Mouse (Mus musculus): ENCODE results near the gene Fsd1. TPM values are rescaled to one million over a fixed set of nuclear protein-coding genes. Genes with fewer than 3 reads are reported as not detected.
A peak's percentile ranks its signal among the peaks of the same experiment; 100 is the strongest.

The Fsd1 gene
- polyA plus RNA-seq, 1 experiment from 2014 or later = 99.5 TPM

DNA sequence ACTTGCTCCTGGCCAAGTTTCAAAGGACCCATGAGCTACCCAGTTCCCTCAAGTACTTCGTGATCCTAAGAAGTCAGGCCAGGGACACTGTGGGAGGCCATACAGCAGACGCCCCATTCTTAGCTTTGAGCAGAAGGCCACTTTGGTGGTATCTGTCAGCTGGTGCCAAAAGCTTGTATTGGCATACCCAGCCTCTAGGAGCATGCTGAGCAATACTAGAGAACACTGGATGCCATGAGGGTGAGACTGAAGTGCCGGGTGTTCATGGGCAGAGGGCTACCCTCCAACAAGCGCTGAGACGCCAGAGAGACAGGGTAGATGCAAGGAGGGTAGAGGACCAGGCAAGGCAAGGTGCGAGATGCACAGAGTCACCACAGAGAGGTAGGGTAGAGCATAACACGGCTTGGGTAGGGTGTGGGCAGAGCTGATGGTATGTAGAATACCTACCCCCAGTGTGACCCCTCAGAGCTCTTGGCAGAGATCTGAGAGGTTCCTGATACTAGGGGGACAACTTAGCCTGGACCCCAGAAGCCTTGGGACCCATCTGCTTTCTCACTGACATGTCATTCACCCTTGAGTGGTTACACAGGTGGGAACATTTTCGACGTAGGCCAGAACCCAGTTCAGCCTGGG is 44.0 kb downstream of the Fsd1 start:
- Histone ChIP-seq H3K27me3 (ENCODE audit: insufficient read depth, poor library complexity, severe bottlenecking) (no peaks in the 10 kb centered on the region), H3K27ac (no peak overlapping the region), H3K4me3 (no peak overlapping the region), H3K9me3 (no peaks in the 10 kb centered on the region), H3K4me1 (replicated peaks) (peaks cover 27% of the 10 kb centered on the region), H3K36me3 (peaks cover 92% of the 10 kb centered on the region)
- DNase-seq (ENCODE audit: low spot score) = no peak
- WGBS = 94% methylated on average over 9 of the region's 9 CpGs

DNA sequence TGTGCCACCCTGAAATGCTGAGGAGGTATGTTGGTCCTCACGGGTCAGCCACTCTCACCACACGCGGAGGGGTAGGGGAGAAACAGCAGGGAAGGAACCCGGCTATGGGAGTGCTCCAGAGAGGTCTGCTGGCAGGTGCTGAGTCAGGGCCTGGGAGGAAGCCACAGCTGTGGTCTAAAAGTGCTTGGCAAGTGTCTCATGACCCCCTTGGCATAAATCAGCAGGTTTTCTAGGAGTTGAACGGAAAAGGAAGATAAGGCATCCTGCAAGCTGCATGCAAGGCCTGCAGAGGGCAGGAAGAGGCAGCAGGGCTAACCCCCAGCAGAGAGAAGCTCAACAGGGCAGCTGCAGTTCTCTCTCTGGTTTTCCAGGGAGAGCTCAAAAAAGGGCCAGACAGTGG is 44.6 kb downstream of the Fsd1 start:
- no peaks in the 10 kb centered on the region for H3K27me3 ChIP-seq (ENCODE audit: insufficient read depth, poor library complexity, severe bottlenecking)
- whole genome bisulfite sequencing = 69% methylated on average over 5 of the region's 5 CpGs
- H3K27ac ChIP-seq = no peak overlapping the region
- H3K4me1 ChIP-seq (replicated peaks) = peaks cover 31% of the 10 kb centered on the region
- no peak overlapping the region for H3K4me3 ChIP-seq
- no peaks in the 10 kb centered on the region for H3K9me3 ChIP-seq
- no peak for DNase-seq (ENCODE audit: low spot score)
- peaks cover 90% of the 10 kb centered on the region for H3K36me3 ChIP-seq

DNA sequence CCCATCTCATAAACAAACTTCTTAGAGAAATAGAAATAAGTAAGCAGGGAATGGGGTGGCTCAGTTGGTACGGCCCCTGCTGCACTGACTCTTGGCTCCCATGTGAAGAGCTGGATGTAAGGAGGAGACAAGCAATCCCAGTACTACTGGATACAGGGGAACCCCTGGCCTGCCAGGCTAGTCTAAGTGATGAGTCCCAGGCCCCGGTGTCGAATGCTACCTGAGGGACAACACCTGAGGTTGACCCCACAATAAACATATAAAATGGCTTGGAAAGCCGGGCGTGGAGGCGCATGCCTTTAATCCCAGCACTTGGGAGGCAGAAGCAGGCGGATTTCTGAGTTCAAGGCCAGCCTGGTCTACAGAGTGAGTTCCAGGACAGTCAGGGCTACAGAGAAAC is 45.1 kb downstream of the Fsd1 start:
- Histone ChIP-seq H3K9me3 (no peaks in the 10 kb centered on the region), H3K27me3 (ENCODE audit: insufficient read depth, poor library complexity, severe bottlenecking) (no peaks in the 10 kb centered on the region), H3K27ac (no peak overlapping the region), H3K4me3 (no peak overlapping the region), H3K36me3 (peaks cover 85% of the 10 kb centered on the region), H3K4me1 (replicated peaks) (peaks cover 31% of the 10 kb centered on the region)
- no peak for DNase-seq (ENCODE audit: low spot score)
- 95% methylated on average over 7 of the region's 7 CpGs for WGBS

DNA sequence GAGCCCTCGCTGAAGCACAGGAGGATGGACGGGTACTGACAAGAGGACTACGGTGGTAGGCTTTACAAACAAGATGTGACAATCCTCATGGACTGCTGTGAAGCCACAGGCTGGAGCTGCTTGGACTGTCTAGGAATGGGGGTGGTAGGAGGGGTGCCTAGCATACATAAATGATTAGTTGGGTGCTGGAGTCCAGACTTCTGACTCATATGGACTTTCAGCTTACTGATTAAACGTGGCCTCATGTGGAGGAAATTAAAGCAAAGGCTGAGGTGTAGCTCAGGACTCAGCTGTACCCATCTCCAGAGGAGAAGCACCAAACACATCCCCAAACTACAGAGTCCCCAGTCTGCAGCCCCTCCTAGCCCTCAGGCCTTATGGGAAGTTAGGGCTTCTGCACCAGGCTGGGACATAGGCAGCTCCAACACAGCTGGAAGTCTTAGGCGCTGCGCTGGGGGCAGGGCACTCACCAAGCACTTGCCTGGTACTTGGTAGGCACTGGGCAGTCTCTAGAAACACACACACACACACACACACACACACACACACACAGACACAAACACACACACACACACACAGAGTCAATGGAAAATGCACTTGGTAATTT is 45.9 kb downstream of the Fsd1 start:
- Histone ChIP-seq H3K9me3 (no peaks in the 10 kb centered on the region), H3K4me1 (replicated peaks) (peaks cover 31% of the 10 kb centered on the region), H3K27ac (no peak overlapping the region), H3K36me3 (peaks cover 77% of the 10 kb centered on the region), H3K4me3 (no peak overlapping the region), H3K27me3 (ENCODE audit: insufficient read depth, poor library complexity, severe bottlenecking) (no peaks in the 10 kb centered on the region)
- WGBS = 78% methylated on average over 6 of the region's 6 CpGs
- DNase-seq (ENCODE audit: low spot score) = no peak

DNA sequence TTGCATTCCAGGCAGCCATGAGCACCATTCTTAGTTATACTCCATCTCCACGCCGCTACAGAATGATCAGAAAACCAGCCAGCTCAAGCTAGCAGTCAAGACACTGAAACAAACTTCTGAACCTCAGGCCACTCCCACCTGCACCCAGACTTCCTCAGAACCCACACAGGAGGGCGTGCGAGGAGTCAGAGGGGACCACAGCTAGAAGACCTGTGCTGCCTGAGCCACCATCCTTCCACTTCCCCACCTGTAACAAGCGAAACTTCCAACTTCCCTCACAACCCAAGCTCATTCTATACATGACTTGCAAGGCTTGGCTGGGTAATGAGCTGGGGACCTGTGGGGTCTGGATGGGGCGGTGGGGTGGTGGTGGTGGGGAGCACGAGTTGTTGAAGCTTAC is 46.5 kb downstream of the Fsd1 start:
- H3K9me3 ChIP-seq = no peaks in the 10 kb centered on the region
- H3K27me3 ChIP-seq (ENCODE audit: insufficient read depth, poor library complexity, severe bottlenecking) = no peaks in the 10 kb centered on the region
- H3K36me3 ChIP-seq = peaks cover 71% of the 10 kb centered on the region
- no peak for DNase-seq (ENCODE audit: low spot score)
- H3K27ac ChIP-seq = no peak overlapping the region
- WGBS = 81% methylated on average over 7 of the region's 7 CpGs
- peaks cover 31% of the 10 kb centered on the region for H3K4me1 ChIP-seq (replicated peaks)
- H3K4me3 ChIP-seq = no peak overlapping the region

DNA sequence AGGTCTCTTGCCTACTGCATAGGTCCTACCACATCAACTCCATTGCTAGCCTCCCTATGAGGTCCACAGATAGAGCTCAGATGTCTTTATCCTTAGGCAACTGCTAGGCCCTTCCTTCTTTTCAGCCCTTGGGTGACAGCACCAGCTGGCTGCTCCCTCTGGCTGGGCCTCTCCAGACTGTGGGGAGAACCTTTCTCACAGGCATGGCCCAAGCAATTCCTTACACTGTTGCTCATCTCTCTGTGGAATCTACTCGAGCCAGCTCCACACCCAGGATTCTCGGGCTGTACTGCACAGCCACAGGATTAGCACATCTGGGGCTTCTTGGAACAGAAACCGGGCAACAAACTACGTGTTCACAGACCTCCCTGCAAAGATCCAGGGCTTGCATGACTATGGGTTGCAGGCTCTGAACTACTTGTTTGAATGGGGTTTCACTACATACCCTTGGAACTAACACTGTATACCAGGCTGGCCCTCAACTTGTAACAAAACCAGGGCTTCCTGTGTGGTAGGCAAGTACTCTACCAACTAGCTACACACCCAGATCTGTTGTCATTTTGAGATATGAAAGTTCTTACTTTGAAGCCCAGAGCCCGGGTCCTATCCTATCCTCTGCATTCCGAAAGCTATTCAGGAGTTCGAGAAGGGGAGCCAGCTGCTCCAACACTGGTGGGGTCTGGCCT is 47.9 kb downstream of the Fsd1 start:
- 94% methylated on average over 7 of the region's 7 CpGs for WGBS
- no peak overlapping the region for H3K27ac ChIP-seq
- no peak for DNase-seq (ENCODE audit: low spot score)
- 0 out of 2 replicates have a peak overlapping the region, but pooled peaks have one; percentile 9 for H3K4me3 ChIP-seq
- peaks cover 57% of the 10 kb centered on the region for H3K36me3 ChIP-seq
- peaks cover 31% of the 10 kb centered on the region for H3K4me1 ChIP-seq (replicated peaks)
- H3K27me3 ChIP-seq (ENCODE audit: insufficient read depth, poor library complexity, severe bottlenecking) = no peaks in the 10 kb centered on the region
- H3K9me3 ChIP-seq = no peaks in the 10 kb centered on the region

DNA sequence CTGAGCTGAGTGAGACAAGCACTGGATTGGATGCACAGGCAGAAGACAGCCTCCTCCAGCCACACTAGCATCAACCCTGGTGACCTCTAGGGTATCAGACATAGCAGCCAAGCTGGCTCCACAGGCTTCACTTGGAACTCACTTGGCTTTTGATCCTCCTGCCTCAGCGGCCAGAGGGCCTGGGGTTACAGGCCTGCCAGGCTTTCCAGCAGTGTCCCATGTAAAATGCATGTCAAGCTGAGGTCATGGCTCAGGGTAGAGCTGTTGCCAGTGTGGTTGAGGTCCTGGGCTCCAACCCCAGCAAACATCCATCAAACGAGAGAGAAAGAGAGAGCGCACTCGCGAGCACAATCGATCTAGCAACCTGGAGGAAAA is 48.4 kb downstream of the Fsd1 start:
- no peaks in the 10 kb centered on the region for H3K27me3 ChIP-seq (ENCODE audit: insufficient read depth, poor library complexity, severe bottlenecking)
- peak overlapping the region; percentile 86 for H3K4me3 ChIP-seq
- H3K9me3 ChIP-seq = no peaks in the 10 kb centered on the region
- H3K27ac ChIP-seq = no peak overlapping the region
- DNase-seq (ENCODE audit: low spot score) = no peak
- peaks cover 31% of the 10 kb centered on the region for H3K4me1 ChIP-seq (replicated peaks)
- 93% methylated on average over 6 of the region's 6 CpGs for WGBS
- peaks cover 52% of the 10 kb centered on the region for H3K36me3 ChIP-seq

DNA sequence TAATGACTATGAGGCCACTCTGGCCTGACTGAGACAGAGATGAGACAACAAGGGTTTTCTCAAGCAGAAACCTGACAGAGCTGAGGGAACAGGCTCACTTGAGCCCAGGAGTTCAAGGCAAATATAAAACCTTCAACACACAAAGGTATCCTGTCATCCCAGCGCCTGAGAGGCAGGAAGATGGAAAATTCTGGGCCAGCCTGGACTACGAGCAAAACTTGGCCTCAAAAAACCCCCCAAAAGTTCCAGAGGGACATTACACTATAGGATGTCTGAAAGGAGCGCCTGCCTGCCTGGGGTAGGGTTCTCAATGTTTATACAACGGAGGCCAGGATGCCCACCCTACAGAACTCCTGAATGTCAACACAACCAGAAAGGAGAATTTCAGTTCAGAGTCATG is 48.9 kb downstream of the Fsd1 start:
- no peak for DNase-seq (ENCODE audit: low spot score)
- H3K36me3 ChIP-seq = peaks cover 47% of the 10 kb centered on the region
- no peak overlapping the region for H3K27ac ChIP-seq
- no peaks in the 10 kb centered on the region for H3K27me3 ChIP-seq (ENCODE audit: insufficient read depth, poor library complexity, severe bottlenecking)
- WGBS = 83% methylated on average over 4 of the region's 4 CpGs
- peaks cover 31% of the 10 kb centered on the region for H3K4me1 ChIP-seq (replicated peaks)
- H3K4me3 ChIP-seq = peak overlapping the region; percentile 86
- no peaks in the 10 kb centered on the region for H3K9me3 ChIP-seq

DNA sequence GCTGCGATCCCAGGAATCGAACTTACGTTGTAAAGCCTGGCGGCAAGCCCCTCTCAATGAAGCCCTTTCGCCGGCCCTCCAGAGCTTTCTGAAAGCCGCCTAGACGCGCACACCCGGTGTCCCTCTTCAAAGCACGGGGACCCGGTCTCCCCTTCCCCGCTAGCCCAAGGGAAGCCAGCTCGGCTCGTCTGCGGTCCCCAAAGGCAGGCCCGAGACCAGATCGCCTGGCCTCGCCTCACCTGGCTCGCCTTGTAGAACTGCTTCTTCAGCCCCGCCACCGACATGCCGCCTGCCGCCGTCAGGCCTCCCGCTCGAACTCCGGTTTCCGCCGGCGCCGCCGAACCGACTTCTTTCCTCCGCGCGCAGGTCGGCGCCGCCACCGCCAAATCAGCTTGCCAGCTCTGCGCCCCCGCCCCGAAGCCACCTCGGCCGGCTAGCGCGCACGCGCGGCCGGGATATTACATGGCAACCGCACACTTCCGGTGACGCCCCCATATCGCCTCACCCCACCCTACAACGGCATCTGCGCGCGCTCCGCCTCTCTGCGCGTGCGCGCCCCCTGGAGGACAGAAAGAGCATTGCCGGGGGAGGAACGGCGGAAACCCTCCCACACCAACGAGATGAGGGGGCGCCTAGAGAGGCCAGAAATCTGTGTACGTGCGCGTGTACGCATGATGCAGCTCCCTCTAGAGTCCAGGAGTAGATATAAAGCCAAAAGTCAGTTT is 50.0 kb downstream of the Fsd1 start, which contains the start of gene Sh3gl1:
Sh3gl1 (minus strand) TSS at position 460 of the 725 bp plus-strand sequence.
- peaks cover 36% of the 10 kb centered on the region for H3K36me3 ChIP-seq
- peak; percentile 99 for DNase-seq (ENCODE audit: low spot score)
- no peaks in the 10 kb centered on the region for H3K27me3 ChIP-seq (ENCODE audit: insufficient read depth, poor library complexity, severe bottlenecking)
- H3K27ac ChIP-seq = peak within 1 kb of the TSS; percentile 96
- H3K4me3 ChIP-seq = peak within 1 kb of the TSS; percentile 86
- no peaks in the 10 kb centered on the region for H3K9me3 ChIP-seq
- peaks cover 41% of the 10 kb centered on the region for H3K4me1 ChIP-seq (replicated peaks)
- under 1% methylated on average over 74 of the region's 74 CpGs for WGBS

DNA sequence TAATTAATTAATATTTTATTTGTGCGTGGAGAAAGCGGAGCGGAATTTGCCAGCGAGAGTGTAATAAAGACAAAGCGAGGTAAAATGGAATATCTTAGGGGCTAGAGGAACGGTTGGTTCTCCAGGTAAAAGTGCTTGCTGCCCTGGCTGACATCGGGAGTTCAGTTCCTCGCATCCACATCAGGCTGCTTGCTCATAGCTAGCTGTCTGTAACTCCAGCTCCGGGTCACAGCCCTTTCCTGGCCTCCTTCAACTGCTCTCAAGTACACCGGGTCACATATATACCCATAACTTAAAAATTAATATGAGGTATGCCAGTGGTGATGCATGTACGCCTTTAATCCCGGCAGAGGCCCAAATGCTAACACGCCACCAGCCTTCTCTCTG is 50.6 kb downstream of the Fsd1 start:
- Histone ChIP-seq H3K4me3 (peak overlapping the region; percentile 86), H3K36me3 (peaks cover 32% of the 10 kb centered on the region), H3K9me3 (no peaks in the 10 kb centered on the region), H3K27ac (peak overlapping the region; percentile 96), H3K4me1 (replicated peaks) (peaks cover 47% of the 10 kb centered on the region), H3K27me3 (ENCODE audit: insufficient read depth, poor library complexity, severe bottlenecking) (no peaks in the 10 kb centered on the region)
- WGBS = 38% methylated on average over 13 of the region's 13 CpGs
- no peak for DNase-seq (ENCODE audit: low spot score)

DNA sequence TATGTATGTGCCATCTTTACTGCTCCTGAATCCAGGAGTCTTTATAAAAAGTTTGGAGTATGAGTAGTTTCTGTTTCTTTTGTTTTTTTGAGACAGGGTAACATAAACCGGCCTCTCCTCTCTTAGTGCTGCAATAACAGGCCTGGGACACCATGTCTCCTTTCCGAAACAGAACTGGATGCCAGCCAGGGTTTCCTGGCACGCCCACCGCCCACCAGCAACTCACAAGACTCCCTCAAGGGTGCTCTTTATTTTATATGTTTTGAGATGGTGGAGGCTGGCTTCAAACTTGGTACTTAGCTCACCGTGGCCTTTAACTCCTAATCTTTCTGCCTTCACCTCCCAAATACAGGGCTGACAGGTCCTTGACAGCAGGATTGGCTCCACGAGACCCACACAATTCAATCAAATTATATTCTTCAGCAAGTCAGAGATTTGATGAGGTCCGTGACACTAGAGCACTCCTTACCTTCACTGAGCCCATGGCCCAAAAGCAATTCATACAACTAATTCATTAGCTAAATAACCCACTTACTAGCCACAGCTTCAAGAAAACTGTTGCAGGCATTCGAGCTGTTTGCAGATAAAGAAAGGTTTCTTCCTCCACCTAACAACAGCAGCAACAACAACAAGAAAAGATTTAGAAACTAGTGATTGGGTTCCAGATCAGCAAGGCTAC is 52.4 kb downstream of the Fsd1 start:
- H3K27ac ChIP-seq = no peak overlapping the region
- WGBS = 88% methylated on average over 8 of the region's 8 CpGs
- H3K4me3 ChIP-seq = no peak overlapping the region
- H3K4me1 ChIP-seq (replicated peaks) = peaks cover 43% of the 10 kb centered on the region
- DNase-seq (ENCODE audit: low spot score) = no peak
- H3K27me3 ChIP-seq (ENCODE audit: insufficient read depth, poor library complexity, severe bottlenecking) = no peaks in the 10 kb centered on the region
- peaks cover 25% of the 10 kb centered on the region for H3K36me3 ChIP-seq
- H3K9me3 ChIP-seq = no peaks in the 10 kb centered on the region

DNA sequence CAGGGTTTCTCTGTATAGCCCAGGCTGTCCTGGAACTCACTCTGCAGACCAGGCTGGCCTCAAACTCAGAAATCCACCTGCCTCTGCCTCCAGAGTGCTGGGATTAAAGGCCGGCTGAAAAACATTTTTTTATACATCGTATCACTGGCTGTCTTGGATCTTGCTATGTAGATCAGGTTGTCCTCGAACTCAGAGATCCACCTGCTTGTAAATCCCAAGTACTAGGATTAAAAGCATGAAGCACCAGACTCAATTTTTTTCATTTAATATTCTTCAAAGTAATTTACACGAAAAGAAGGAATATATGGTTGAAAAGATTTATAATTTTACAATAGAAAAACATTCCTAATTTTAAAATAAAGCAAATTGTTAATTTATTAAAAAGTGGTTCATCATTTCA is 53.0 kb downstream of the Fsd1 start:
- Histone ChIP-seq H3K27ac (peak overlapping the region; percentile 95; the same call in 1 of the 2 replicates), H3K36me3 (peaks cover 25% of the 10 kb centered on the region), H3K9me3 (no peaks in the 10 kb centered on the region), H3K27me3 (ENCODE audit: insufficient read depth, poor library complexity, severe bottlenecking) (no peaks in the 10 kb centered on the region), H3K4me3 (peak overlapping the region; percentile 90; the same call in 1 of the 2 replicates), H3K4me1 (replicated peaks) (peaks cover 37% of the 10 kb centered on the region)
- DNase-seq (ENCODE audit: low spot score) = no peak
- WGBS = 83% methylated on average over 4 of the region's 4 CpGs
